Mouse (Mus musculus) olfactory bulb, adult 2 months (tissue): ENCODE data around the gene Ube2h.

Experiments used
- CTCF ChIP-seq: fragments of 200-500 bp; IDR thresholded peaks from 2 replicates; pipeline ENCODE4 v1.5.1; 2012; ENCODE audit warnings: low read depth, mild to moderate bottlenecking, low read length, moderate library complexity; ENCODE audit not compliant: insufficient read depth
- POLR2A ChIP-seq: fragments of 200-500 bp; IDR thresholded peaks from 2 replicates; pipeline ENCODE4 v1.6.1; 2012; ENCODE audit warnings: mild to moderate bottlenecking, low read depth, low read length, moderate library complexity; ENCODE audit not compliant: insufficient read depth

GRCm38 (mm10) chr6:30173551-30174460 lies 130.5 kb downstream of the Ube2h start:
- no peak for TF ChIP-seq POLR2A
- TF ChIP-seq CTCF, result no peak
